In the genomic region with DNA sequence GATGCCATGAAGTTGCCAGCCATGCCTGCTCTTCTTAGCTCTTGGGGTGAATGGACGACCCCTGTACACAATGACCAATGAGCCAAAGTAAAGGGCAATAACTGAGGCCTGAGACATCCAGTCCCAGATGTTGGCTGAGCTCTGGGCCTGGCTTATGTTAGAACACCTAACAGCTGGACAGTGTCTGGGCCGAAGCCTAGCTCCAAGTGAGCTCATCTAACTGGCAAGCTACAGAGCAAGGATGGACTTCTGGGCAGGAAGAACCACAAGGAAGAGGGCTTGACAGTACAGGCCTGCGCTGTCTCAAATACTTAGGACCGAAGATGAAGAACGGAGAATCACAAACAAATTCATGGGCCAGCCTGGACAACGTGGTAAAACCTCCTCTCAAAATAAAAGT, we compare ENCODE assay signal across 8 mouse cellular contexts. TPM values are rescaled to one million over a fixed set of nuclear protein-coding genes. Genes with fewer than 3 reads are reported as not detected.
DNase-seq lines count a peak whose midpoint lies in the region; ATAC-seq and TF ChIP-seq lines count a peak whose summit lies in the region.
"Not testable (repeated sequence)": the region's sequence is repeated elsewhere in the genome, so short reads cannot be mapped to it uniquely, and the experiment has no call there.

No protein-coding gene starts in this region.

- not testable (repeated sequence) for H3K9me3 ChIP-seq in forebrain, postnatal 0 days (ENCODE audit: low read length); lung, embryonic 16.5 days (ENCODE audit: control insufficient read depth, low read length); stomach, embryonic 14.5 days (ENCODE audit: control insufficient read depth, low read depth, low read length); stomach, postnatal 0 days (ENCODE audit: control insufficient read depth, low read length)
- peaks cover 10% of the 10 kb centered on the region for H3K9me3 ChIP-seq in intestine, embryonic 16.5 days (ENCODE audit: control insufficient read depth, low read length)

- H3K4me3 ChIP-seq in forebrain, postnatal 0 days (ENCODE audit: low read depth, low read length); intestine, embryonic 16.5 days (ENCODE audit: low read length); lung, embryonic 16.5 days (ENCODE audit: low read length); stomach, embryonic 14.5 days (ENCODE audit: low read depth, low read length); stomach, postnatal 0 days (ENCODE audit: low read depth, low read length): not testable (repeated sequence)

- H3K36me3 ChIP-seq in forebrain, postnatal 0 days (ENCODE audit: insufficient read depth): peaks cover 65% of the 10 kb centered on the region
- H3K36me3 ChIP-seq in intestine, embryonic 16.5 days (ENCODE audit: control insufficient read depth, insufficient read depth, low read length): not testable (repeated sequence)
- peaks cover 22% of the 10 kb centered on the region for H3K36me3 ChIP-seq in lung, embryonic 16.5 days (ENCODE audit: control insufficient read depth, insufficient read depth, low read length)
- H3K36me3 ChIP-seq in stomach, embryonic 14.5 days (ENCODE audit: control insufficient read depth, insufficient read depth, low read length): peaks cover 23% of the 10 kb centered on the region
- H3K36me3 ChIP-seq in stomach, postnatal 0 days (ENCODE audit: control insufficient read depth, insufficient read depth, low read length): peaks cover 11% of the 10 kb centered on the region

- not testable (repeated sequence) for DNase-seq in forebrain, postnatal 0 days; stomach, postnatal 0 days (ENCODE audit: low spot score)
- DNase-seq in heart, adult 8-10 months (ENCODE audit: low spot score): peak; percentile 35
- DNase-seq in heart, postnatal 10 days: peak; percentile 59
- DNase-seq in heart, postnatal 4 days: peak; percentile 38

- H3K27ac ChIP-seq in forebrain, postnatal 0 days (ENCODE audit: low read depth, low read length): 0 out of 2 replicates have a peak overlapping the region, but pooled peaks have one; percentile 29
- H3K27ac ChIP-seq in intestine, embryonic 16.5 days (ENCODE audit: low read length): peak overlapping the region; percentile 58
- not testable (repeated sequence) for H3K27ac ChIP-seq in lung, embryonic 16.5 days (ENCODE audit: low read length)
- peak overlapping the region; percentile 76; the same call in 1 of the 2 replicates for H3K27ac ChIP-seq in stomach, embryonic 14.5 days (ENCODE audit: low read length)
- H3K27ac ChIP-seq in stomach, postnatal 0 days (replicated peaks): peak overlapping the region; percentile 65

- intact Hi-C loops in heart, postnatal 10 days (cut with DNase I): not testable (repeated sequence)

- ATAC-seq in forebrain, postnatal 0 days: not testable (repeated sequence)
- ATAC-seq in intestine, embryonic 16.5 days: peak; percentile 68
- ATAC-seq in lung, embryonic 16.5 days (ENCODE audit: low read depth): peak; percentile 46
- ATAC-seq in stomach, embryonic 14.5 days (ENCODE audit: insufficient number of reproducible peaks, insufficient read depth, low FRiP score, low read depth): peak; percentile 70; the same call in 1 of the 2 replicates
- ATAC-seq in stomach, postnatal 0 days (ENCODE audit: low FRiP score, low TSS enrichment): peak; percentile 80; the same call in 1 of the 2 replicates

- not testable (repeated sequence) for H3K27me3 ChIP-seq in forebrain, postnatal 0 days (ENCODE audit: insufficient read depth, low read length); intestine, embryonic 16.5 days (replicated peaks; ENCODE audit: control insufficient read depth, insufficient read depth, low read length); lung, embryonic 16.5 days (ENCODE audit: control insufficient read depth, insufficient read depth, low read depth, low read length); stomach, embryonic 14.5 days (ENCODE audit: control insufficient read depth, insufficient read depth, low read length); stomach, postnatal 0 days (ENCODE audit: control insufficient read depth, insufficient read depth, low read length)

- TF ChIP-seq CTCF in forebrain, postnatal 0 days (IDR thresholded peaks at IDR 0.05; ENCODE audit: low read depth); stomach, postnatal 0 days (IDR thresholded peaks at IDR 0.05; ENCODE audit: low read depth): not testable (repeated sequence)

- not testable (repeated sequence) for H3K4me1 ChIP-seq in forebrain, postnatal 0 days (ENCODE audit: insufficient read depth); intestine, embryonic 16.5 days (ENCODE audit: control insufficient read depth, insufficient read depth, low read length); lung, embryonic 16.5 days (replicated peaks; ENCODE audit: control insufficient read depth, insufficient read depth, low read length); stomach, embryonic 14.5 days (ENCODE audit: control insufficient read depth, insufficient read depth, low read length); stomach, postnatal 0 days (replicated peaks; ENCODE audit: control insufficient read depth, insufficient read depth)

- 96% methylated on average over 6 of the region's 6 CpGs for WGBS in forebrain, postnatal 0 days
- 66% methylated on average over 6 of the region's 6 CpGs for WGBS in intestine, embryonic 16.5 days
- 79% methylated on average over 6 of the region's 6 CpGs for WGBS in lung, embryonic 16.5 days
- 64% methylated on average over 6 of the region's 6 CpGs for WGBS in stomach, embryonic 14.5 days
- 55% methylated on average over 6 of the region's 6 CpGs for WGBS in stomach, postnatal 0 days

- H3K9ac ChIP-seq in forebrain, postnatal 0 days; intestine, embryonic 16.5 days (ENCODE audit: low read depth, low read length); lung, embryonic 16.5 days (ENCODE audit: low read length); stomach, embryonic 14.5 days (replicated peaks; ENCODE audit: low read depth, low read length); stomach, postnatal 0 days (ENCODE audit: low read length): not testable (repeated sequence)

- not testable (repeated sequence) for H3K4me2 ChIP-seq in forebrain, postnatal 0 days (ENCODE audit: low read depth); intestine, embryonic 16.5 days (ENCODE audit: low read depth, low read length); lung, embryonic 16.5 days (ENCODE audit: low read depth, low read length); stomach, embryonic 14.5 days (replicated peaks; ENCODE audit: low read depth, low read length); stomach, postnatal 0 days (replicated peaks; ENCODE audit: low read depth)

- not testable (repeated sequence) for TF ChIP-seq EP300 in stomach, postnatal 0 days (optimal IDR thresholded peaks at IDR 0.05)

RNA-seq across cellular contexts. Expression of gene Ttyh3, which starts 23.8 kb away (rescaled TPM):
- total RNA-seq in forebrain, postnatal 0 days (2014; rRNA removed): 114 and 163 TPM in 2 replicates
- polyA plus RNA-seq in forebrain, postnatal 0 days (2015; fragmentation: Nextera tagmentation; extraction: Ambion mirVana): 65.0 and 67.9 TPM in 2 replicates
- 10 to 100 TPM in 2 of 4 experiments, 1 to 10 TPM in 2; 8.8 to 11.5 (median 9.9) TPM for total RNA-seq in heart, adult 8-10 months (2022)
- 10 to 100 TPM; 58.4 to 61.4 TPM for total RNA-seq in heart, postnatal 10 days (2021)
- total RNA-seq in heart, postnatal 4 days (2021): 10 to 100 TPM; 83.0 to 90.4 TPM
- 17.0 and 24.3 TPM in 2 replicates for polyA plus RNA-seq in intestine, embryonic 16.5 days (2015; fragmentation: Nextera tagmentation; extraction: Ambion mirVana)
- 27.9 and 29.4 TPM in 2 replicates for polyA plus RNA-seq in lung, embryonic 16.5 days (2015; fragmentation: Nextera tagmentation; extraction: Ambion mirVana)
- 41.9 and 43.1 TPM in 2 replicates for polyA plus RNA-seq in stomach, embryonic 14.5 days (2014; fragmentation: Nextera tagmentation; extraction: Ambion mirVana)
- 8.5 and 9.6 TPM in 2 replicates for polyA plus RNA-seq in stomach, postnatal 0 days (2015; fragmentation: Nextera tagmentation; extraction: Ambion mirVana)

RNA-seq across cellular contexts. Expression of gene Iqce, which starts 29.6 kb away (rescaled TPM):
- total RNA-seq in forebrain, postnatal 0 days (2014; rRNA removed): 30.6 TPM in 2 replicates
- polyA plus RNA-seq in forebrain, postnatal 0 days (2015; fragmentation: Nextera tagmentation; extraction: Ambion mirVana): 19.0 and 27.1 TPM in 2 replicates
- 1 to 10 TPM; 4.5 to 7.8 (median 5.6) TPM for total RNA-seq in heart, adult 8-10 months (2022)
- 10 to 100 TPM; 10.5 to 10.9 TPM for total RNA-seq in heart, postnatal 10 days (2021)
- 10 to 100 TPM; 11.3 to 12.8 TPM for total RNA-seq in heart, postnatal 4 days (2021)
- 16.7 and 18.2 TPM in 2 replicates for polyA plus RNA-seq in intestine, embryonic 16.5 days (2015; fragmentation: Nextera tagmentation; extraction: Ambion mirVana)
- polyA plus RNA-seq in lung, embryonic 16.5 days (2015; fragmentation: Nextera tagmentation; extraction: Ambion mirVana): 20.9 and 21.5 TPM in 2 replicates
- 24.7 and 28.1 TPM in 2 replicates for polyA plus RNA-seq in stomach, embryonic 14.5 days (2014; fragmentation: Nextera tagmentation; extraction: Ambion mirVana)
- polyA plus RNA-seq in stomach, postnatal 0 days (2015; fragmentation: Nextera tagmentation; extraction: Ambion mirVana): 5.6 and 6.0 TPM in 2 replicates

RNA-seq across cellular contexts. Expression of gene Brat1, which starts 32.2 kb away (rescaled TPM):
- total RNA-seq in forebrain, postnatal 0 days (2014; rRNA removed): 30.0 and 39.1 TPM in 2 replicates
- 15.8 and 17.4 TPM in 2 replicates for polyA plus RNA-seq in forebrain, postnatal 0 days (2015; fragmentation: Nextera tagmentation; extraction: Ambion mirVana)
- 1 to 10 TPM; 6.7 to 8.2 (median 7.8) TPM for total RNA-seq in heart, adult 8-10 months (2022)
- 10 to 100 TPM in 1 of 2 experiments, 1 to 10 TPM in 1; 9.6 to 10.8 TPM for total RNA-seq in heart, postnatal 10 days (2021)
- 1 to 10 TPM; 8.3 to 9.0 TPM for total RNA-seq in heart, postnatal 4 days (2021)
- polyA plus RNA-seq in intestine, embryonic 16.5 days (2015; fragmentation: Nextera tagmentation; extraction: Ambion mirVana): 19.0 and 20.0 TPM in 2 replicates
- polyA plus RNA-seq in lung, embryonic 16.5 days (2015; fragmentation: Nextera tagmentation; extraction: Ambion mirVana): 24.4 TPM in 2 replicates
- polyA plus RNA-seq in stomach, embryonic 14.5 days (2014; fragmentation: Nextera tagmentation; extraction: Ambion mirVana): 12.5 and 14.8 TPM in 2 replicates
- 8.2 and 8.5 TPM in 2 replicates for polyA plus RNA-seq in stomach, postnatal 0 days (2015; fragmentation: Nextera tagmentation; extraction: Ambion mirVana)

RNA-seq across cellular contexts. Expression of gene Amz1, which starts 51.3 kb away (rescaled TPM):
- 12.1 and 12.2 TPM in 2 replicates for total RNA-seq in forebrain, postnatal 0 days (2014; rRNA removed)
- 8.7 and 14.2 TPM in 2 replicates for polyA plus RNA-seq in forebrain, postnatal 0 days (2015; fragmentation: Nextera tagmentation; extraction: Ambion mirVana)
- under 1 TPM; 0.31 to 0.35 (median 0.34) TPM for total RNA-seq in heart, adult 8-10 months (2022)
- under 1 TPM; 0.74 to 0.84 TPM for total RNA-seq in heart, postnatal 10 days (2021)
- 1 to 10 TPM in 1 of 2 experiments, under 1 TPM in 1; 0.93 to 1.5 TPM for total RNA-seq in heart, postnatal 4 days (2021)
- polyA plus RNA-seq in intestine, embryonic 16.5 days (2015; fragmentation: Nextera tagmentation; extraction: Ambion mirVana): 1.4 and 1.5 TPM in 2 replicates
- polyA plus RNA-seq in lung, embryonic 16.5 days (2015; fragmentation: Nextera tagmentation; extraction: Ambion mirVana): 1.1 and 1.4 TPM in 2 replicates
- polyA plus RNA-seq in stomach, embryonic 14.5 days (2014; fragmentation: Nextera tagmentation; extraction: Ambion mirVana): 1.1 and 1.2 TPM in 2 replicates
- 0.65 and 0.67 TPM in 2 replicates for polyA plus RNA-seq in stomach, postnatal 0 days (2015; fragmentation: Nextera tagmentation; extraction: Ambion mirVana)
